Mouse (Mus musculus): ENCODE data around the gene Scarb1. TPM values are rescaled to one million over a fixed set of nuclear protein-coding genes. Genes with fewer than 3 reads are reported as not detected.

Gene Scarb1
- polyA plus RNA-seq, 1 experiment from 2014 or later = 60.6 TPM

GRCm38 (mm10) chr5:125240124-125240781, 100.6 kb downstream of the Scarb1 start:
- Histone ChIP-seq H3K27me3 (ENCODE audit: control insufficient read depth, insufficient read depth, low read length) (no peaks in the 10 kb centered on the region), H3K4me3 (replicated peaks; ENCODE audit: low read length) (no peak overlapping the region), H3K4me1 (ENCODE audit: control insufficient read depth, insufficient read depth, low read length) (peaks cover 15% of the 10 kb centered on the region), H3K36me3 (ENCODE audit: control insufficient read depth, insufficient read depth, low read length) (no peaks in the 10 kb centered on the region), H3K9ac (ENCODE audit: low read length) (no peak overlapping the region), H3K27ac (ENCODE audit: low read length) (no peak overlapping the region), H3K9me3 (replicated peaks; ENCODE audit: control insufficient read depth, low read length) (no peaks in the 10 kb centered on the region), H3K4me2 (ENCODE audit: low read depth, low read length) (no peak overlapping the region)
- no peak for ATAC-seq (ENCODE audit: insufficient read depth, low FRiP score)
- 22% methylated on average over 6 of the region's 6 CpGs for WGBS

GRCm38 (mm10) chr5:125235874-125236273, 105.0 kb downstream of the Scarb1 start:
- peak overlapping the region; percentile 75 for H3K27ac ChIP-seq (ENCODE audit: low read length)
- ATAC-seq (ENCODE audit: insufficient read depth, low FRiP score) = peak; percentile 91
- no peak overlapping the region for H3K4me3 ChIP-seq (replicated peaks; ENCODE audit: low read length)
- H3K36me3 ChIP-seq (ENCODE audit: control insufficient read depth, insufficient read depth, low read length) = no peaks in the 10 kb centered on the region
- H3K9ac ChIP-seq (ENCODE audit: low read length) = peak overlapping the region; percentile 41; the same call in 1 of the 2 replicates
- no peaks in the 10 kb centered on the region for H3K27me3 ChIP-seq (ENCODE audit: control insufficient read depth, insufficient read depth, low read length)
- no peaks in the 10 kb centered on the region for H3K9me3 ChIP-seq (replicated peaks; ENCODE audit: control insufficient read depth, low read length)
- peaks cover 5% of the 10 kb centered on the region; the same call in 1 of the 2 replicates for H3K4me1 ChIP-seq (ENCODE audit: control insufficient read depth, insufficient read depth, low read length)
- no peak overlapping the region for H3K4me2 ChIP-seq (ENCODE audit: low read depth, low read length)
- WGBS = 21% methylated on average over 6 of the region's 6 CpGs

GRCm38 (mm10) chr5:125235398-125235797, 105.5 kb downstream of the Scarb1 start:
- no peak overlapping the region for H3K4me3 ChIP-seq (replicated peaks; ENCODE audit: low read length)
- no peak for ATAC-seq (ENCODE audit: insufficient read depth, low FRiP score)
- WGBS = 83% methylated on average over 3 of the region's 3 CpGs
- H3K36me3 ChIP-seq (ENCODE audit: control insufficient read depth, insufficient read depth, low read length) = no peaks in the 10 kb centered on the region
- H3K9me3 ChIP-seq (replicated peaks; ENCODE audit: control insufficient read depth, low read length) = no peaks in the 10 kb centered on the region
- no peak overlapping the region for H3K4me2 ChIP-seq (ENCODE audit: low read depth, low read length)
- H3K27me3 ChIP-seq (ENCODE audit: control insufficient read depth, insufficient read depth, low read length) = no peaks in the 10 kb centered on the region
- peak overlapping the region; percentile 28; the same call in 1 of the 2 replicates for H3K27ac ChIP-seq (ENCODE audit: low read length)
- peaks cover 5% of the 10 kb centered on the region; the same call in 1 of the 2 replicates for H3K4me1 ChIP-seq (ENCODE audit: control insufficient read depth, insufficient read depth, low read length)
- H3K9ac ChIP-seq (ENCODE audit: low read length) = no peak overlapping the region

- Histone ChIP-seq H3K4me2 (ENCODE audit: low read depth, low read length) (no peak overlapping the region), H3K27me3 (ENCODE audit: control insufficient read depth, insufficient read depth, low read length) (no peaks in the 10 kb centered on the region), H3K4me1 (ENCODE audit: control insufficient read depth, insufficient read depth, low read length) (peaks cover 5% of the 10 kb centered on the region; the same call in 1 of the 2 replicates), H3K9me3 (replicated peaks; ENCODE audit: control insufficient read depth, low read length) (no peaks in the 10 kb centered on the region), H3K4me3 (replicated peaks; ENCODE audit: low read length) (no peak overlapping the region), H3K9ac (ENCODE audit: low read length) (no peak overlapping the region), H3K27ac (ENCODE audit: low read length) (no peak overlapping the region), H3K36me3 (ENCODE audit: control insufficient read depth, insufficient read depth, low read length) (no peaks in the 10 kb centered on the region)
- ATAC-seq (ENCODE audit: insufficient read depth, low FRiP score) = no peak
- 44% methylated on average over 8 of the region's 8 CpGs for WGBS
Measured at GRCm38 (mm10) chr5:125234399-125234798, 106.5 kb downstream of the Scarb1 start.

- ATAC-seq (ENCODE audit: insufficient read depth, low FRiP score) = no peak
- Histone ChIP-seq H3K27me3 (ENCODE audit: control insufficient read depth, insufficient read depth, low read length) (no peaks in the 10 kb centered on the region), H3K9me3 (replicated peaks; ENCODE audit: control insufficient read depth, low read length) (no peaks in the 10 kb centered on the region), H3K4me3 (replicated peaks; ENCODE audit: low read length) (no peak overlapping the region), H3K36me3 (ENCODE audit: control insufficient read depth, insufficient read depth, low read length) (no peaks in the 10 kb centered on the region), H3K4me1 (ENCODE audit: control insufficient read depth, insufficient read depth, low read length) (peaks cover 5% of the 10 kb centered on the region; the same call in 1 of the 2 replicates), H3K4me2 (ENCODE audit: low read depth, low read length) (no peak overlapping the region), H3K9ac (ENCODE audit: low read length) (no peak overlapping the region), H3K27ac (ENCODE audit: low read length) (no peak overlapping the region)
- 100% methylated on average over 1 of the region's 1 CpGs for WGBS
Measured at GRCm38 (mm10) chr5:125233478-125233877, 107.4 kb downstream of the Scarb1 start.

GRCm38 (mm10) chr5:125232443-125232979, 108.4 kb downstream of the Scarb1 start:
- peaks cover 5% of the 10 kb centered on the region; the same call in 1 of the 2 replicates for H3K4me1 ChIP-seq (ENCODE audit: control insufficient read depth, insufficient read depth, low read length)
- H3K27me3 ChIP-seq (ENCODE audit: control insufficient read depth, insufficient read depth, low read length) = no peaks in the 10 kb centered on the region
- no peak overlapping the region for H3K9ac ChIP-seq (ENCODE audit: low read length)
- H3K4me3 ChIP-seq (replicated peaks; ENCODE audit: low read length) = no peak overlapping the region
- H3K9me3 ChIP-seq (replicated peaks; ENCODE audit: control insufficient read depth, low read length) = no peaks in the 10 kb centered on the region
- 81% methylated on average over 7 of the region's 7 CpGs for WGBS
- ATAC-seq (ENCODE audit: insufficient read depth, low FRiP score) = no peak
- H3K4me2 ChIP-seq (ENCODE audit: low read depth, low read length) = no peak overlapping the region
- no peak overlapping the region for H3K27ac ChIP-seq (ENCODE audit: low read length)
- no peaks in the 10 kb centered on the region for H3K36me3 ChIP-seq (ENCODE audit: control insufficient read depth, insufficient read depth, low read length)

- no peak overlapping the region for H3K27ac ChIP-seq (ENCODE audit: low read length)
- no peaks in the 10 kb centered on the region for H3K9me3 ChIP-seq (replicated peaks; ENCODE audit: control insufficient read depth, low read length)
- no peak overlapping the region for H3K4me3 ChIP-seq (replicated peaks; ENCODE audit: low read length)
- no peaks in the 10 kb centered on the region for H3K4me1 ChIP-seq (ENCODE audit: control insufficient read depth, insufficient read depth, low read length)
- no peak for ATAC-seq (ENCODE audit: insufficient read depth, low FRiP score)
- H3K4me2 ChIP-seq (ENCODE audit: low read depth, low read length) = no peak overlapping the region
- no peak overlapping the region; the same call in 1 of the 2 replicates for H3K9ac ChIP-seq (ENCODE audit: low read length)
- H3K36me3 ChIP-seq (ENCODE audit: control insufficient read depth, insufficient read depth, low read length) = no peaks in the 10 kb centered on the region
- H3K27me3 ChIP-seq (ENCODE audit: control insufficient read depth, insufficient read depth, low read length) = no peaks in the 10 kb centered on the region
- 81% methylated on average over 5 of the region's 5 CpGs for WGBS
Measured at GRCm38 (mm10) chr5:125230463-125230862, 110.4 kb downstream of the Scarb1 start.

- H3K9ac ChIP-seq (ENCODE audit: low read length) = no peak overlapping the region
- WGBS = 78% methylated on average over 2 of the region's 2 CpGs
- no peak overlapping the region for H3K4me3 ChIP-seq (replicated peaks; ENCODE audit: low read length)
- no peaks in the 10 kb centered on the region for H3K4me1 ChIP-seq (ENCODE audit: control insufficient read depth, insufficient read depth, low read length)
- no peaks in the 10 kb centered on the region for H3K36me3 ChIP-seq (ENCODE audit: control insufficient read depth, insufficient read depth, low read length)
- no peak for ATAC-seq (ENCODE audit: insufficient read depth, low FRiP score)
- H3K27me3 ChIP-seq (ENCODE audit: control insufficient read depth, insufficient read depth, low read length) = no peaks in the 10 kb centered on the region
- H3K27ac ChIP-seq (ENCODE audit: low read length) = no peak overlapping the region
- no peaks in the 10 kb centered on the region for H3K9me3 ChIP-seq (replicated peaks; ENCODE audit: control insufficient read depth, low read length)
- no peak overlapping the region for H3K4me2 ChIP-seq (ENCODE audit: low read depth, low read length)
Measured at GRCm38 (mm10) chr5:125229097-125229496, 111.8 kb downstream of the Scarb1 start.

GRCm38 (mm10) chr5:125227699-125228098, 113.2 kb downstream of the Scarb1 start:
- H3K27me3 ChIP-seq (ENCODE audit: control insufficient read depth, insufficient read depth, low read length) = no peaks in the 10 kb centered on the region
- no peak overlapping the region for H3K4me2 ChIP-seq (ENCODE audit: low read depth, low read length)
- no peak overlapping the region for H3K4me3 ChIP-seq (replicated peaks; ENCODE audit: low read length)
- 96% methylated on average over 4 of the region's 4 CpGs for WGBS
- H3K9me3 ChIP-seq (replicated peaks; ENCODE audit: control insufficient read depth, low read length) = no peaks in the 10 kb centered on the region
- no peak overlapping the region for H3K27ac ChIP-seq (ENCODE audit: low read length)
- no peak for ATAC-seq (ENCODE audit: insufficient read depth, low FRiP score)
- no peak overlapping the region for H3K9ac ChIP-seq (ENCODE audit: low read length)
- H3K36me3 ChIP-seq (ENCODE audit: control insufficient read depth, insufficient read depth, low read length) = no peaks in the 10 kb centered on the region
- H3K4me1 ChIP-seq (ENCODE audit: control insufficient read depth, insufficient read depth, low read length) = no peaks in the 10 kb centered on the region
